Mouse (Mus musculus): ENCODE data around the gene Gpr137c.
A peak's percentile ranks its signal among the peaks of the same experiment; 100 is the strongest.

Gpr137c gene

DNA sequence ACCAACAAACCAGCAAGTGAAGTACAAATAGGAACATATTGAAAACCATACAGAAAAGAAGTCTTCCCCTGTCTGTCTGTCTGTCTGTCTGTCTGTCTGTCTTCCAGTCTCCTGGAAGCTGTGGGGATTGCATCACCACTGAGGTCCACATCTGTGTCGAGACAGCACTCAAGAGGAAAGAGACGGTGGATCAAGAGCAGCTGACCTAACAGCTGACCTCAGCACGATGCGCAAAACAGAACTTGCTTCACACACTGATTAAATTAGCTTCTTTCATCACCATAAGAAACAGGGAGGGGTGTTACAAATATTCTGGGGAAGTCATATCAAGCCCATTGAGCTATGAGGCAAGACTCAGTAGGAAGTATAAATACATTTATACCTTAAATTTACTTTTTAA lies 72.1 kb downstream of the Gpr137c start:
- no peak for DNase-seq (ENCODE audit: low read depth)

DNA sequence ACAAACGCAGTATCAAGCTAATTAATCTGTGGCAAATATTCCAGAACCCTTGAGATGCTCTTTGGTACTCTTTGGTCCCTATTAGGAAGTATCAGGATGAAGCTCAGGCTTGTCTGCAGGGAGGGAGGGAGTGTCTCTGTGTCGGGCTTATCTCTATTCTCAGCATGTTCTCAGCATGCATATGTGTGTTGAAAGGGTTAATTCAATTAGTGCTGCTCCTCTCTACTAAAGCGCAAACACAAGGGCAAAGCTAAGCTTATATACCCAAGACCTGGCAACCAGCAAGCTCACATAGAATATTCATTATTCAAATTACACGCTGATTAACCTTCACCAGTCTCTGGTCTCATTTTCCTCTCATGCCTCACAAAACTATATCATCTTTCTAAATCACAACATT lies 84.4 kb downstream of the Gpr137c start:
- DNase-seq (ENCODE audit: low read depth) = no peak

DNA sequence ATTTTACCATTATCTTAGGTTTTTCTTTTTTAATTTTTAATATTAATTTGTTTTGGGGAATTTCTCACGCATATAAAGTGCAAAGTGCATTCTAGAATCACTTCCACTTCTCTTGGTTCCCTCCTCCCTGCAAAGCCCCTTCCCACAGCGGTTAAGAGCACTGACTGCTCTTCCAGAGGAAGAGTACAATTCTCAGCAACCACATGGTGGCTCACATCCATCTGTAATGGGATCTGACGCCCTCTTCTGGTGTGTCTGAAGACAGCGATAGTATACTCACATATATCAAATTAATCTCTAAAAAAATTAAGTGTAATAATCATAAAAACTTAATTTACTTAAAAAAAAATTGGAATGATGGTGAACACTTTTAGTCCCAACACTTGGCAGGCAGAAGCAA lies 84.9 kb downstream of the Gpr137c start:
- DNase-seq (ENCODE audit: low read depth) = no peak

GRCm38 (mm10) chr14:45305852-45306251 lies 86.3 kb downstream of the Gpr137c start:
- no peak for DNase-seq (ENCODE audit: low read depth)

DNA sequence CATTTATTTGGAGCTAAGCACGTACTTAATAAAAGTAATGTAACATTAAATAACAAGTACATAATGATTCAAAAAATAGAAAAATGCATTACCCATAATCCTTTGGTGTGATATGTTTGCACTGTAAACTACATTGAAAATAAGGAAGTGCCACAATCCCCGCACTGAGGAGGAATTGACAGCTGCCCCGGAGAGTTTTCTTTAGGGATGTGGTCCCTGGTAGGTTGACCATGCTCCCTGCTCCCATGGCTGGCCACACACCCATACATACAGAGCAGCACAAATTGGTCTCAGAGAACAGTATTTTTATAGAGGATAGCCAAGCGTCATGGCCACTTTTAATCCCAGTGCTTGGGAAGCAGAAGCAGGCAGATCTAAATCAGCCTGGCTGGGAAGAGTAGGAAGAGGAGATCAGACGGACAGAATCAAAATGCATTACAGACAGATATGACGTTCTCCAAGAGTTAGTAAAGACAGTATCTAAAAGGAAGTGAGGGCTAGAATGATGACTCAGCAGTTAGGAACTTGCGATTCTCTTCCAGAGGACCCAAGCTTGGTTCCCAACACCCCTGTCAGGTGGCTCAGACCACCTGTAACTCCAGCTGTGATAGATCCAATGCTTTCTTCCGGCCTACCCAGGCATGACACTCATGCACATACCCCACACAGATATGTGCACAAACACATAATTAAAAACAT lies 88.3 kb downstream of the Gpr137c start:
- DNase-seq (ENCODE audit: low read depth) = no peak

DNA sequence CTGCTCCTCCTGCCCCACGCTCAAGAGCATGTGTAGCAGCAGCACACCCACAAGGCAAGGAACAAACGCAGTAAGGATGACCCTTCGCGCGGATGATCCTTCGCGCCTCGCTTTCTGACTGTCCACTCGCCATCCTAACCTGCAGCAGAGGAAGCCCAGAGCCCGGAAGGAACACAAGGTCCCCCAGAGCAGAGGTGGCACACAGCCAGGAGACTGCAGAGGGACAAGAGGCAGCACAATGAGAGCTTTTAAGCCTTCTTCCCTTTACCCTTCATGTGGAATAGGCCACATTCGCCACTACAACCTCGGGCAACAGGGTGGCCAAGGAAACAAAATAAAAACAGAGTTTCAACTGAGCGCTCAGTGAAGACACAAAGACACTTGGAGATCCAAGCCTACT lies 90.1 kb downstream of the Gpr137c start:
- DNase-seq (ENCODE audit: low read depth) = no peak

GRCm38 (mm10) chr14:45310101-45310500 lies 90.6 kb downstream of the Gpr137c start:
- DNase-seq (ENCODE audit: low read depth) = no peak

DNA sequence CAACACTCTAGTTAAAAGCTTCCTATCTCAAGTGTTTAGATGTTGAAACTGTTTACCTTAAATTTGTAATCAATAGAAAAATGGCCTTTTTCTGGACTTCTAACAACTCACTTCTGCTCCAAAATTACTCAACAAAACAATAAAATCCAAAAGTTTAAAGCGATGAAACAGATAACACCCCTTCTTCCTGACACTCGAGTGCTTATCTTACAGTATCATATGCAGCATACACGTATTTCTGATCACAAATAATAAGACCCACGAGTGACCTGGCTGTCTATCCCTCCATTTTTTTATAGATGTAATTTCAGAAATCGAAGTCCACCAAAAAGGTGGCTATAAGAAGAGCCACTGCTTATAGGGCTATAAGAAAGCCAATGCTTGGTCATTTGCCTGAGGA lies 97.4 kb downstream of the Gpr137c start:
- no peak for DNase-seq (ENCODE audit: low read depth)

DNA sequence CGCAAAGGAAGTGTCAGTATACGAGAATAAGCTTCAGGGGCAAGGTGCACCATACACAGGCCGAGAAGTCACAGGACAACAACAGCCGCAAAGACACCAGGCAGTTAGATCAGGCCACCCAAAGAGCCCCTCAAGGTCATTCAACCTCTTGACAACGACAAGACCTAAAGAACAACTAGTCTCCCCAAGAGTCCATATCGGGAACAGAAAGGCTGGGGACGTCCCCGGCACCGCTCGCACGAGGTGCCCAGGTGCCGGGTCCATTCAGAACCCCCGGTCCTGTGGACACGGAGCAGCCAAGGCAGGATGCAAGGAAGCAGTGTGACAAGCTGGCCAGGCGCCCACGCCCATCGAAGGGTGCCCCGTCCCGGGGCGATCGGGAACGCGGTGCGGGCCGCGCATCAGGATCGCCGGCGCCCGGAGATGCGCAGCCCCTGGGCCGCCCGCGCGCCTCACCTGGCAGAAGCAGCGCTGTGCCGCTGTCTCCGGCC lies 98.4 kb downstream of the Gpr137c start:
- no peak for DNase-seq (ENCODE audit: low read depth)

DNA sequence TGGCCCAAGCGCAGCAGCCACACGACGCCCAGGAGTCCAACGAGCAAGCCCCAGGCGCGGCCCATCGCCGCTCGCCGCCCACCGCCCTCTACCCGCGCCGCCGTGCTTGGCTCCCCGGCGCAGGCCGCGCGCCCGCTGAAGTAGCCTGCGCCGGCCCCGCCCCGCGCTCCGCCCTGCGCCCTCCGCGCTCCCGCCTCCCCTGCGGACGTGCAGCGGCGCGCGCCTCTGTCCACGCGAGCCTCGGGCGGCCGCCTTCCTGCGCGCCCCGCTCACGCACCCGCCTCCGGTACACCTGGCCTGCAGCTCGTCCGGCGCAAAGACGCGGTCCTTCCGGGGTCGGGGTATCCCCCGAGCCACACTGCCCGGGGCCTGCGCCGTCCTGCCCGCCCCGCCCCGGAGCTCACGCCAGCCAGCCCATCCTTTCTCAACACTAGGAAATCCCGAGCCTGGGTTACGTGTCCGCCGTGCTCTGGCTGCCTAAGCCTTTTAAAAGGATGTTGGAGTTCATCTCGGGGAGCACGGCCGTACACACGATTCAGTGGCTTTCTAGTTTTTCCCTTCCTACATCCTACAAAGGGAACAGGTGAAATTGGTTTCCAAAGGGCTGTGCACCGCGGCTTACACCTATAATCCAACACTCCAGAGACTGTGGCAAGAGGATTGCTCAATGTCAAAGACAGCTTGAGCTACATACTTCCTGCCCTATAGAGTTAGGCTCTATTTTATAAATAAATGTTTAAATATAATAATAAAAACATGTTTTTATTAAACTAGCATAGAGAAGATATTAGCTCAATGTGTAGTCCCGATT lies 99.1 kb downstream of the Gpr137c start, which contains the start of gene Ero1l:
Gene Ero1l, minus strand, starts transcription at position 346 of the 811 bp plus-strand sequence.
- DNase-seq (ENCODE audit: low read depth) = no peak

- no peak for DNase-seq (ENCODE audit: low read depth)
These were observed 99.7 kb downstream of the Gpr137c start for GRCm38 (mm10) chr14:45319237-45319610.

DNA sequence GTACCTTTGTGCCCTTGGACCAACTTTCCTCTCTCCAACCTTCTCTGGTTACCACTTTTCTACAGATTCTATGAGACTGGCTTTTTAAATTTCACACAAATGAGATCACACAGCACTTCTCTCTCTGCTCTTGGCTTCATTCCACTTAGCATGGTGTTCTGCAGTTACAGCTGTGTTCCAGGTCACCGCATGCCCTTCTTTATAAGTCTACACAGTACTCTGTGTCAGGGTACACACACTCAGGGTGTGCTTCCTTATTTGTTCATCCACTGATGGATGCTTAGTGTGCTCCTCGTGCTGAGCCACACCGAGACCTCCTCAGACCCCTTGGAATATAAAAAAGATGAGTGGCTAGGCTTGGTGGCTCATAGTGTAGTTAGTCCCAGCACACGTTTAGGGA lies 100.6 kb downstream of the Gpr137c start:
- no peak for DNase-seq (ENCODE audit: low read depth)

GRCm38 (mm10) chr14:45321067-45321466 lies 101.5 kb downstream of the Gpr137c start:
- no peak for DNase-seq (ENCODE audit: low read depth)

GRCm38 (mm10) chr14:45321622-45322021 lies 102.1 kb downstream of the Gpr137c start:
- no peak for DNase-seq (ENCODE audit: low read depth)

DNA sequence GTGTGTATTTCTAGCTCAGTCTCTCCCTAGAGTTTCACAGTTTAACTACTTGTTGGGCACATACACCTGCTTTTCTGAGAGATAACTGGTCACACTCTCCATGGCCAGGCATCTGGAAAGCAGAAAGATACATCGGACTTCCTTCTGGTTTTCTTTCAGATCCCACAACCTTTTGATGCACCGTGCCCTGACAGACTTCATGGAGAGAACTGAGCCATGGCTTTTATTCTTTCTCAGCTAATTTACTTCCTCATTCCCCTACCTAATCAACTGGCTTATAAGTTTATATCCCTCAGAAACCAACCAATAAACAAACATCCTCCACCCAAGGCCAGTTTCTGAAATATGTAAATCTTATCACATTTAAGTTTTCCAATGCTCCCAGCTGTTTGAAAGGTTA lies 102.9 kb downstream of the Gpr137c start:
- no peak for DNase-seq (ENCODE audit: low read depth)

GRCm38 (mm10) chr14:45323320-45323719 lies 103.8 kb downstream of the Gpr137c start:
- no peak for DNase-seq (ENCODE audit: low read depth)

DNA sequence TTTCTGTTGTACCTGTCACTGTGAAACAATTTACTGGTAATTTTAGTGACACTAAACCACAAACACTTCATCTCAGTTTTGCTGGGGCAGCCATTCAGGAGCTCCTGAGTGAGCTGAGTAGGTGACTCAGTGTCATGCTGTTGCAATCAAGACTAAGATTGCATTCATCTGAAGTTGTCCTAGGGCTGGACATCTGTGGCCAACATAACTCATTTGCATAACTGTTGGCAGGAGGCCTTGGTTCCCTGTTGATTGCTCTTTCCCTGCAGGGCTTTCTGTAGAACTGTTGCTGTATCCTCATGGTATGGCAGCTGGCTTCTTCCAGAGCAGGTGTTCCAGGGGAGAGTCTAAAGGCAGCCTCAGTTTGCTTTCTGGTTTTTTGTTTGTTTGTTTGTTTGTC lies 106.0 kb downstream of the Gpr137c start:
- no peak for DNase-seq (ENCODE audit: low read depth)

DNA sequence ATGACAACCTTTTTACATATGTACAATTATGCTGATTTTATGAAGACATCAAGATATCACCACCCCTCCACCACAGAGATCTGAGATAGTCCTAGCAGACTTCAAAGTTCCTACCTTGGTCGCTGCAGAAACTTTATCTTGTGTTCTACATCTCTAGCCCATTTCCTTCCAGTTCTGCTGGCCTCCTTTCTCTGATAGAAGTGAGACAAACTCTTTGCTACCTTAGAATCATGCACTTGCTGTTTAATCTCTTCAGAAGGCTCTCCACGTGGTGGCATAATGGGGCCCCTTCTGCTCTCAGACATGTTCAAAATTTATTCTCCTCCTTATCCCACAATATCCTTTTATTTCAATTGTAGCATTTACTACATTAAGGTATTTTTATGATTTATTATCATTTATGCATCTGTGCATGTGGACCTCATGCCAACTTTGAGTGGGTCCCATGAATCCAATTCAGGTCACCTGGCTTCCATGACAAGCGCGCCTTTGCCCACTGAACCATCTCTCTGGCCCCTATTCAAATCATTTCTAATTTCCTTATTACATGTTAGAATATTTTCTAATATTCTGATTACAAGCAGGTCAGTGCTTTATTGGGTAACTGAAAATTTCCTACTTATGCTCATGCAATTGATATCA lies 108.7 kb downstream of the Gpr137c start:
- no peak for DNase-seq (ENCODE audit: low read depth)

DNA sequence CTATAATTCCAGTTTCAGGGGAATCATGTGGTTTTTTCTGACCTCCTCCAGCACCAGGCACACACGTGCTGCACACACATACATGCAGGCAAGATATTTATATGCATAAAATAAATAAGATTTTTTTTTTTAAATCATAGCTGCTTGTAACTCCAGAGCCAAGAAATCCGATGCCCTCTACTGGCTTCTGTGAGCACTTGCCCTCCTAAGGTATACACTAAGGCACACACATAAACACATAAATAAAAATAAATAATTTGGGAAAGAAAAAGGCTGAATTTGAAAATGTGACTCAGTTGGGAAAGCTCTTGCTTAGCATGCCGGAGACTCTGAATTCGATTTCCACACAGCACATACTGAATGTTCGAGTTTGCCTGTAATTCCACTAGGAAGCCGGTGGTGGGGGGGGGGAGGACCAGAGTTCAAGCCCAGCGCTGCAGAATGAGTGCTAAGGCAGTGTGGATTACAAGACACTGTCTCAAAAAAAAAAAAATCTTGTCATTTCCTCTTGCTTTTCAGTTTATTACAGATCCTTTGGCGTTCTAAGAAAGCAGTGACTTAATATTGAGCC lies 109.6 kb downstream of the Gpr137c start:
- no peak for DNase-seq (ENCODE audit: low read depth)

DNA sequence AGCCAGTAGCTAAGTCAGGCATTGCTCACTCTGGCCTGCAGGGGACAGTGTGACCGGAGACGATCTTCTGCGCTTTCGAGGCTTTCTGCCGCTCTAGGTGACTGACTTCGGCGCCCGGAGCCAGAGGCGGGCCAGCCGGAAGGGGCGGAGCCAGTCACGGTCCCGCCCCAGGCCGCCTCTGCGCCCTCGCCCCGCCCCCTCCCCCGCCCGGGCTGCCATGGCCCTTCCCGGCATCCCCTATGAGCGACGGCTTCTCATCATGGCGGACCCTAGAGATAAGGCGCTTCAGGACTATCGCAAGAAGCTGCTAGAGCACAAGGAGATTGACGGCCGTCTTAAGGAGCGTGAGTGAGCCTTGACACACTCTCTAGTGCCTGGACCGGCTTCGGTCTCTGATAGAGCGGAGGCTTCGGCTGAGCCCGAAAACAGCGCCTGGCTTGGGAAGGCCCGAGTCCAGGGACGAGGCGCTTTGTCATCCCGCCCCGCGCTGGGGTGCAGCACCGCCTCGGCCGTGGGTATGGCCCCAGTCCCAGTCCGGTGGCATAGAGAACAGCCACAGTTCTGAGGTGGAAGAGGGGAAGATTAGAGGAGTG lies 110.2 kb downstream of the Gpr137c start, which contains the start of gene Psmc6:
Gene Psmc6, plus strand, starts transcription at position 200 of the 593 bp plus-strand sequence.
- DNase-seq (ENCODE audit: low read depth) = peak; percentile 86

Measured in c-Kit-positive CD71-negative TER-119-negative erythroid progenitor cells, embryonic 14.5 days (primary cell).